Mouse (Mus musculus): Measurements from ENCODE around the gene Tcf7l2. TPM values are rescaled to one million over a fixed set of nuclear protein-coding genes. Genes with fewer than 3 reads are reported as not detected.

Gene Tcf7l2
- polyA plus RNA-seq, 1 experiment from 2014 or later: 166 TPM

- Histone ChIP-seq H3K9me3 (replicated peaks) (no peaks in the 10 kb centered on the region), H3K4me3 (no peak overlapping the region), H3K27ac (no peak overlapping the region), H3K27me3 (ENCODE audit: low read depth, poor library complexity, severe bottlenecking) (peaks cover 10% of the 10 kb centered on the region; the same call in 1 of the 2 replicates), H3K4me1 (peaks cover 34% of the 10 kb centered on the region), H3K36me3 (no peaks in the 10 kb centered on the region)
- 87% methylated on average over 5 of the region's 5 CpGs for WGBS
- no peak for DNase-seq (ENCODE audit: low spot score)
These were observed 30.8 kb upstream of the Tcf7l2 start for GRCm38 (mm10) chr19:55710841-55711240.

- 81% methylated on average over 5 of the region's 5 CpGs for WGBS
- no peak for DNase-seq (ENCODE audit: low spot score)
- Histone ChIP-seq H3K4me3 (no peak overlapping the region), H3K9me3 (replicated peaks) (no peaks in the 10 kb centered on the region), H3K36me3 (no peaks in the 10 kb centered on the region), H3K27ac (no peak overlapping the region), H3K4me1 (peaks cover 29% of the 10 kb centered on the region), H3K27me3 (ENCODE audit: low read depth, poor library complexity, severe bottlenecking) (peaks cover 13% of the 10 kb centered on the region; the same call in 1 of the 2 replicates)
These were observed 29.9 kb upstream of the Tcf7l2 start for GRCm38 (mm10) chr19:55711701-55712100.

- DNase-seq (ENCODE audit: low spot score): no peak
- no peaks in the 10 kb centered on the region for H3K9me3 ChIP-seq (replicated peaks)
- peaks cover 24% of the 10 kb centered on the region for H3K4me1 ChIP-seq
- WGBS: 83% methylated on average over 2 of the region's 2 CpGs
- H3K27ac ChIP-seq: no peak overlapping the region
- no peaks in the 10 kb centered on the region for H3K36me3 ChIP-seq
- H3K4me3 ChIP-seq: no peak overlapping the region
- peaks cover 14% of the 10 kb centered on the region; the same call in 1 of the 2 replicates for H3K27me3 ChIP-seq (ENCODE audit: low read depth, poor library complexity, severe bottlenecking)
These were observed 28.9 kb upstream of the Tcf7l2 start for GRCm38 (mm10) chr19:55712678-55713077.

GRCm38 (mm10) chr19:55714015-55714414 lies 27.6 kb upstream of the Tcf7l2 start:
- Histone ChIP-seq H3K4me3 (no peak overlapping the region), H3K4me1 (peaks cover 12% of the 10 kb centered on the region), H3K27ac (no peak overlapping the region), H3K27me3 (ENCODE audit: low read depth, poor library complexity, severe bottlenecking) (peaks cover 14% of the 10 kb centered on the region; the same call in 1 of the 2 replicates), H3K36me3 (no peaks in the 10 kb centered on the region), H3K9me3 (replicated peaks) (no peaks in the 10 kb centered on the region)
- 87% methylated on average over 4 of the region's 4 CpGs for WGBS
- no peak for DNase-seq (ENCODE audit: low spot score)

- H3K4me1 ChIP-seq: peaks cover 12% of the 10 kb centered on the region
- H3K4me3 ChIP-seq: no peak overlapping the region
- DNase-seq (ENCODE audit: low spot score): no peak
- WGBS: 63% methylated on average over 3 of the region's 3 CpGs
- no peak overlapping the region for H3K27ac ChIP-seq
- no peaks in the 10 kb centered on the region for H3K9me3 ChIP-seq (replicated peaks)
- H3K27me3 ChIP-seq (ENCODE audit: low read depth, poor library complexity, severe bottlenecking): peaks cover 14% of the 10 kb centered on the region; the same call in 1 of the 2 replicates
- H3K36me3 ChIP-seq: no peaks in the 10 kb centered on the region
These were observed 27.0 kb upstream of the Tcf7l2 start for GRCm38 (mm10) chr19:55714665-55715064.

- DNase-seq (ENCODE audit: low spot score): no peak
- Histone ChIP-seq H3K36me3 (no peaks in the 10 kb centered on the region), H3K27me3 (ENCODE audit: low read depth, poor library complexity, severe bottlenecking) (peaks cover 13% of the 10 kb centered on the region; the same call in 1 of the 2 replicates), H3K27ac (no peak overlapping the region), H3K4me3 (no peak overlapping the region), H3K4me1 (peaks cover 21% of the 10 kb centered on the region), H3K9me3 (replicated peaks) (no peaks in the 10 kb centered on the region)
- 80% methylated on average over 6 of the region's 6 CpGs for WGBS
These were observed 22.5 kb upstream of the Tcf7l2 start for GRCm38 (mm10) chr19:55719083-55719482.

GRCm38 (mm10) chr19:55719524-55720408 lies 21.9 kb upstream of the Tcf7l2 start:
- Histone ChIP-seq H3K4me1 (peaks cover 16% of the 10 kb centered on the region), H3K9me3 (replicated peaks) (no peaks in the 10 kb centered on the region), H3K4me3 (no peak overlapping the region), H3K36me3 (no peaks in the 10 kb centered on the region), H3K27me3 (ENCODE audit: low read depth, poor library complexity, severe bottlenecking) (peaks cover 9% of the 10 kb centered on the region; the same call in 1 of the 2 replicates), H3K27ac (0 out of 2 replicates have a peak overlapping the region, but pooled peaks have one; percentile 27)
- 84% methylated on average over 20 of the region's 20 CpGs for whole genome bisulfite sequencing
- DNase-seq (ENCODE audit: low spot score): no peak

- Histone ChIP-seq H3K9me3 (replicated peaks) (no peaks in the 10 kb centered on the region), H3K4me1 (peaks cover 16% of the 10 kb centered on the region), H3K27ac (no peak overlapping the region), H3K36me3 (no peaks in the 10 kb centered on the region), H3K27me3 (ENCODE audit: low read depth, poor library complexity, severe bottlenecking) (peaks cover 9% of the 10 kb centered on the region; the same call in 1 of the 2 replicates), H3K4me3 (no peak overlapping the region)
- no peak for DNase-seq (ENCODE audit: low spot score)
- WGBS: 83% methylated on average over 16 of the region's 16 CpGs
These were observed 21.1 kb upstream of the Tcf7l2 start for GRCm38 (mm10) chr19:55720409-55721092.

GRCm38 (mm10) chr19:55722376-55722775 lies 19.2 kb upstream of the Tcf7l2 start:
- peak overlapping the region; percentile 73 for H3K27ac ChIP-seq
- WGBS: 16% methylated on average over 6 of the region's 6 CpGs
- peaks cover 5% of the 10 kb centered on the region; the same call in 1 of the 2 replicates for H3K27me3 ChIP-seq (ENCODE audit: low read depth, poor library complexity, severe bottlenecking)
- H3K4me3 ChIP-seq: no peak overlapping the region
- no peaks in the 10 kb centered on the region for H3K9me3 ChIP-seq (replicated peaks)
- peaks cover 16% of the 10 kb centered on the region for H3K4me1 ChIP-seq
- H3K36me3 ChIP-seq: no peaks in the 10 kb centered on the region
- peak; percentile 41 for DNase-seq (ENCODE audit: low spot score)

- no peaks in the 10 kb centered on the region for H3K9me3 ChIP-seq (replicated peaks)
- H3K36me3 ChIP-seq: no peaks in the 10 kb centered on the region
- no peaks in the 10 kb centered on the region for H3K27me3 ChIP-seq (ENCODE audit: low read depth, poor library complexity, severe bottlenecking)
- peaks cover 26% of the 10 kb centered on the region for H3K4me1 ChIP-seq
- 72% methylated on average over 8 of the region's 8 CpGs for WGBS
- DNase-seq (ENCODE audit: low spot score): no peak
- H3K27ac ChIP-seq: peak overlapping the region; percentile 56; the same call in 1 of the 2 replicates
- H3K4me3 ChIP-seq: no peak overlapping the region
These were observed 12.2 kb upstream of the Tcf7l2 start for GRCm38 (mm10) chr19:55729376-55729775.

GRCm38 (mm10) chr19:55732499-55732898 lies 9.1 kb upstream of the Tcf7l2 start:
- WGBS: 30% methylated on average over 6 of the region's 6 CpGs
- Histone ChIP-seq H3K36me3 (no peaks in the 10 kb centered on the region), H3K9me3 (replicated peaks) (no peaks in the 10 kb centered on the region), H3K27ac (peak overlapping the region; percentile 10; the same call in 1 of the 2 replicates), H3K4me1 (peaks cover 26% of the 10 kb centered on the region), H3K27me3 (ENCODE audit: low read depth, poor library complexity, severe bottlenecking) (no peaks in the 10 kb centered on the region), H3K4me3 (no peak overlapping the region)
- no peak for DNase-seq (ENCODE audit: low spot score)

GRCm38 (mm10) chr19:55732994-55733393 lies 8.6 kb upstream of the Tcf7l2 start:
- H3K4me3 ChIP-seq: no peak overlapping the region
- H3K27ac ChIP-seq: peak overlapping the region; percentile 10; the same call in 1 of the 2 replicates
- DNase-seq (ENCODE audit: low spot score): no peak
- H3K27me3 ChIP-seq (ENCODE audit: low read depth, poor library complexity, severe bottlenecking): no peaks in the 10 kb centered on the region
- 39% methylated on average over 3 of the region's 3 CpGs for WGBS
- H3K4me1 ChIP-seq: peaks cover 26% of the 10 kb centered on the region
- H3K36me3 ChIP-seq: no peaks in the 10 kb centered on the region
- H3K9me3 ChIP-seq (replicated peaks): no peaks in the 10 kb centered on the region

- DNase-seq (ENCODE audit: low spot score): no peak
- Histone ChIP-seq H3K4me3 (no peak overlapping the region), H3K9me3 (replicated peaks) (no peaks in the 10 kb centered on the region), H3K4me1 (peaks cover 33% of the 10 kb centered on the region), H3K27ac (no peak overlapping the region), H3K36me3 (no peaks in the 10 kb centered on the region), H3K27me3 (ENCODE audit: low read depth, poor library complexity, severe bottlenecking) (no peaks in the 10 kb centered on the region)
- 72% methylated on average over 6 of the region's 6 CpGs for WGBS
These were observed 5.6 kb upstream of the Tcf7l2 start for GRCm38 (mm10) chr19:55736016-55736415.

All from limb, embryonic 10.5 days (tissue).